Mouse (Mus musculus) heart, adult 2 months (tissue): Measurements from ENCODE around the gene Gm867. TPM values are rescaled to one million over a fixed set of nuclear protein-coding genes. Genes with fewer than 3 reads are reported as not detected.
A peak's percentile ranks its signal among the peaks of the same experiment; 100 is the strongest.

Source experiments
- DNase-seq, 2 experiments: peaks; one replicate each; pipeline ENCODE4 v3.0.0; 2021
- H3K27ac ChIP-seq: fragments of 200-600 bp; 2 replicates; pipeline ENCODE4 v1.8.1; 2022
- H3K27me3 ChIP-seq: fragments of 200-500 bp; 2 replicates; pipeline ENCODE4 v1.6.1; 2012; ENCODE audit warnings: mild to moderate bottlenecking, low read length, inconsistent platforms, mixed read lengths; ENCODE audit not compliant: control insufficient read depth, insufficient read depth
- H3K36me3 ChIP-seq: fragments of 200-500 bp; 2 replicates; pipeline ENCODE4 v1.6.1; 2012; ENCODE audit warnings: low read length, inconsistent platforms; ENCODE audit not compliant: control insufficient read depth, insufficient read depth
- H3K4me1 ChIP-seq: fragments of 200-500 bp; 2 replicates; pipeline ENCODE4 v1.6.1; 2011; ENCODE audit warnings: low read length; ENCODE audit not compliant: control insufficient read depth, insufficient read depth
- H3K4me3 ChIP-seq: fragments of 200-600 bp; 2 replicates; pipeline ENCODE4 v1.8.1; 2022
- H3K79me2 ChIP-seq: fragments of 200-500 bp; replicated peaks from 2 replicates; pipeline ENCODE4 v1.6.1; 2012; ENCODE audit warnings: mild to moderate bottlenecking, inconsistent platforms, low read length, moderate library complexity, mixed read lengths; ENCODE audit not compliant: control insufficient read depth, insufficient read depth
- H3K9ac ChIP-seq: fragments of 200-500 bp; 2 replicates; pipeline ENCODE4 v1.6.1; 2012; ENCODE audit warnings: low read depth, mild to moderate bottlenecking, control low read depth, inconsistent platforms, low read length, mixed read lengths
- CTCF ChIP-seq: fragments of 200-600 bp; IDR thresholded peaks from 2 replicates; pipeline ENCODE4 v1.8.1; 2022; ENCODE audit warnings: antibody characterized with exemption, mild to moderate bottlenecking, moderate library complexity
- EP300 ChIP-seq: fragments of 200-500 bp; IDR thresholded peaks from 2 replicates; pipeline ENCODE4 v1.6.1; 2011; ENCODE audit warnings: low read depth, low read length, control low read depth; ENCODE audit not compliant: insufficient read depth
- POLR2A ChIP-seq: fragments of 200-500 bp; IDR thresholded peaks from 2 replicates; pipeline ENCODE4 v1.6.1; 2011; ENCODE audit warnings: mild to moderate bottlenecking, low read depth, low read length, control low read depth; ENCODE audit not compliant: insufficient read depth
- WGBS: fragments of 180-500 bp; shearing (Covaris S2); methylation state at CpG from one replicate; pipeline ENCODE4 v1.1.7; 2018; 5-methylcytosine and 5-hydroxymethylcytosine counted together
- intact Hi-C: fragments of 180-260 bp; cut with DNase I; formaldehyde crosslinking; loops from one replicate; pipeline ENCODE4 v1.15.1; 2025
- polyA plus RNA-seq: library from polyadenylated mRNA; depleted of rRNA; stranded (reverse); fragments of >200 nt; gene quantifications from 2 replicates; pipeline ENCODE4 v1.2.3, GENCODE M21; 2012
- total RNA-seq, 2 experiments: library from RNA; stranded (reverse); gene quantifications; 2 replicates each; pipeline ENCODE4 v1.2.3; 2021

Gene Gm867
- total and polyA plus RNA-seq, 3 experiments, result 0.76 TPM; not detected in 2

DNA sequence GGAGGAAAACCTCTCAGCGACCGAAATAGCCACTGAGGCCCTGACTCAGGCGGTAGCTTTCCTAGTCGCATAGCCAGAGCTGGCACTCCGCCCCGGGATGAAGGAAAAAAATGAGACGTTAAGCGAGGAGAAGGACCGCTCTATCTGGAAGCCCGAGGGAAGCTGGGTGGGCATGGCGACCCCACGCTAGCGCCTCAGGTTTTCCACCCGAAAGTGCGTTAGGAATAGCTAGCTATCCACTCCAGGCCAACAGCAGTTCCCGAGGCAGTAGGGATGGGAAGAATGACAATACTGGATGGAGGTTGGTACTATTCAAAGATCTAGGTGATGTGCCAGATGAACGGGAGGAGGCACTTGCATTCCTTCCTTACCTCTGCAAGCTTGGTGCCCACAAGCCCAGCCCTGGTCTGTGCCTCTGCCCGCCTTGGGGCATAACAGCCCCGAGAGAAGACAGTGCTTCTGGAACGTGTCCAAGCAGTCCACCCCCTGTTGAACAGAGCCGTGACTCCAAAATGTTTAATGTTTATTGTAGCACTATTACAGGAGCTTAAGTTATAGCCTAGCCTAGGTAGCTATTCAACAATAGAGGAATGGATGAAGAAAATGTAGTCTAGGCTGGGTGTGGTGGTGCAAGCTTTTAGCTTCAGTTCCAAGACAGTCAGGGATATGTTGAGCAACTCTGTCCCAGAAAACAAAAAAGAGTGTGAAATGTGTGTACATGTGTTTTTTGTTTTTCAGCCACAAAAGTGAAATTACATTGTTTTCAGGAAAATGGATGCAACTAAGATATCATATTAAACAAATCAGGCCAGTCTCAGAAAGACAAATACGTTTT, 18.5 kb downstream of the Gm867 start:
- Histone ChIP-seq H3K27ac (peak overlapping the region; percentile 91), H3K9ac (peak overlapping the region; percentile 90), H3K4me3 (peak overlapping the region; percentile 97), H3K27me3 (no peaks in the 10 kb centered on the region), H3K36me3 (no peaks in the 10 kb centered on the region), H3K4me1 (peaks cover 5% of the 10 kb centered on the region), H3K79me2 (peaks cover 2% of the 10 kb centered on the region)
- peak; percentile 46; the same call in 1 of the 2 replicates for TF ChIP-seq POLR2A
- no peak for TF ChIP-seq EP300
- 5% methylated on average over 22 of the region's 22 CpGs for WGBS
- no peak for DNase-seq
- intact Hi-C loops, result loop anchor here (2.0 kb wide), 2 partner anchors 21 to 29 kb away; no protein-coding TSS in a partner anchor

DNA sequence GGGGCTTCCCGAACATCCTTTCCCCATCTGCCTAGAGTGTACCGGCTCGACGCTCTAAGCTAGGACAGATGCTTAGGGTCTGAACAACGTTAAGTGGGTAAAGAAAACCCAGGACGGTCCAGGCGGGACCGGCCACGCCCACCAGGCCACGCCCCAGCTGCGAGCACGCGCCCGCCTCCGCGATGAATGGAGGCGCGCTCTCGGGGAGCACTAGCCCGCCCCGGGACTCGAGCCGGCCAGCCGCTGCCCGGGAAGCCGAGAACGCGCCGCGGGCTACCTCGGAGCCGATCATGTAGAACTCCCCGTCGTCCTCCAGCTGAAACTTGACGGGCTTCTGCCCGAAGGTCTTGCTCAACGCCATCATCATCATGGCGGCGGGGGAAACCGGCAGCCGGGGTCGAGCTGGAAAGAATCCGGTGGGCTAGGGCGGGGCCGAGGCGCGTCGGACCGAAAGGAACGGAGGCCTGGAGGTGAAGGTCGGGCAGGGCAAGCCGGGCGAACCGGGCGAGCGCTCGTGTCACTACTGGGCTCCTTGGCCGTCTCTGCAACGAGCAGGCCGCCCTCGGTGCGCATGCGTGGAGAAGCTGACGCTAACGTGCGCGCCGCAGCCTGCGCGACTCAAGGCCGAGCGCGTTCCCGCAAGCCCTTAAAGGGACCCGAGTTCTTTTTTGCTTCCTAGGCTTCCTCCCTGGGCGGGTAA, 19.3 kb downstream of the Gm867 start, which contains the start of gene Smarcb1:
Gene Smarcb1 (minus strand): TSS at position 592 of the 700 bp plus-strand sequence.
- intact Hi-C loops, result loop anchor here (2.0 kb wide), 2 partner anchors 20 to 30 kb away; no protein-coding TSS in a partner anchor
- DNase-seq, result peak; percentile 96 to 97
- Histone ChIP-seq H3K4me1 (peaks cover 5% of the 10 kb centered on the region), H3K9ac (peak within 1 kb of the TSS; percentile 92), H3K27me3 (no peaks in the 10 kb centered on the region), H3K4me3 (peak within 1 kb of the TSS; percentile 97), H3K36me3 (no peaks in the 10 kb centered on the region), H3K79me2 (peaks cover 2% of the 10 kb centered on the region), H3K27ac (peak within 1 kb of the TSS; percentile 91)
- no peak for TF ChIP-seq EP300
- peak; percentile 56 for TF ChIP-seq POLR2A
- under 1% methylated on average over 76 of the region's 76 CpGs for WGBS

DNA sequence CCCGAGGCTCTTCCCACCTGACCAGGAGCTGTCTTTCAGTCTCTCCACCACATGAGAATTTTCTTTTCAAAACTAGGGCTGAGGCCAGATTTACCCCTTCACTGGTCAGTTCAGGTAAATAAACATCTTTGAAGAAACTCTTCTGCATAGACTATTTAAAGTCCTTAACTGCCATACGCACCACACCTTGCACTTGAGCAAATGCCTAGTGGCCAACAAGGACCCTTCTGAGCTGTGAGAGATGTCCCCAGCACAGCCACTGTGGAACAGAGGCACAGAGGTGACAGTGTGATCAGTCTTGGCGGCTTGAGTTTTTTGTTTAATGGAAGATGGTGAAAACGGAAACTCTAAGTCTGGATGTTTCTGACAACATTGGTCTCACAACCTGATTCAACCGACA, 21.4 kb downstream of the Gm867 start:
- Histone ChIP-seq H3K4me3 (no peak overlapping the region), H3K4me1 (peaks cover 5% of the 10 kb centered on the region), H3K79me2 (peaks cover 2% of the 10 kb centered on the region), H3K27ac (no peak overlapping the region), H3K9ac (no peak overlapping the region), H3K27me3 (no peaks in the 10 kb centered on the region), H3K36me3 (no peaks in the 10 kb centered on the region)
- intact Hi-C loops, result no loop called here
- no peak for TF ChIP-seq CTCF
- TF ChIP-seq POLR2A, result no peak
- TF ChIP-seq EP300, result no peak
- DNase-seq, result no peak
- WGBS, result 87% methylated on average over 5 of the region's 5 CpGs

DNA sequence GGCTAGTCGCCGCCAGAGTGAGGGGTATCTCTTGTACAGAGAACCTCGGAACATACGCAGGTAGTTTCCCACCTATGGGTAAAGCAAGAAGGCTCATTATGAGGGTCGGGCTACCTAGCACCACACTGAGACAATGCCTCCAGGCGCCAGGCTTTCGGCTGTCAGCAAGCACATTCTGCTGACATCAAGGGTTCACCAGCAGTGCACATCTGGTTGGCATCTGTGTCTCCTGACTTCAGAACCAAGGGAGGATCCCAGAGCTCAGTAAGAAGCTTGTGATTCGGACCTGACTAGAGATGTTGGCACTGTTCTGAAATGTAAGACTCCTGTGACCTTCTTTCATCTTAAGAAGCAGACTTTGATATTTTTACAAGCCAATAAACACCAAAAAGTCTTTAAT, 23.6 kb downstream of the Gm867 start:
- no peak for DNase-seq
- H3K27ac ChIP-seq, result no peak overlapping the region
- peaks cover 2% of the 10 kb centered on the region for H3K79me2 ChIP-seq
- H3K27me3 ChIP-seq, result no peaks in the 10 kb centered on the region
- no peak overlapping the region for H3K9ac ChIP-seq
- H3K36me3 ChIP-seq, result no peaks in the 10 kb centered on the region
- TF ChIP-seq POLR2A (no peak), CTCF (no peak), EP300 (no peak)
- no peak overlapping the region for H3K4me3 ChIP-seq
- peaks cover 3% of the 10 kb centered on the region for H3K4me1 ChIP-seq
- WGBS, result 85% methylated on average over 8 of the region's 8 CpGs
- intact Hi-C loops, result no loop called here

DNA sequence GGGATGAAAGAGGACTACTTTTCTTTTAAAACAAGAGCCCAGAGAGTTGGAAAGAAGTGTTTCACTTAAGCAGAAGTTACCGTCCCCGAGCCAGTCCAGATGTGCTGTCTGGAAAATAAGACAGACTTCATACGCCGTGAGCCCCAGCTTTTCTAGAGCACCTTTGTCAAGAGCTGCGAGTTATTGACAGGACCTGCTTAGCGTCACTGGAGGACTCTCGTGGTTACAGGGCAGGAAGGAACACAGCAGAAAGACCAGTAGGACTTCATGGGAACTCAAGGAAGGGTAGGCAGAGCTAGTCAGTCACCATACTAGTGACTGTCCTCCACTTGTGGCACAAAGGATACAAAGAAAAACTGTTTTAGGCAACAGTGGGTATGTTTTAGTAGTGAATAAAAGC, 24.9 kb downstream of the Gm867 start:
- Histone ChIP-seq H3K4me1 (peaks cover 1% of the 10 kb centered on the region), H3K27ac (no peak overlapping the region), H3K4me3 (no peak overlapping the region), H3K9ac (no peak overlapping the region), H3K79me2 (peaks cover 2% of the 10 kb centered on the region; the same call in 1 of the 2 replicates), H3K27me3 (no peaks in the 10 kb centered on the region), H3K36me3 (no peaks in the 10 kb centered on the region)
- TF ChIP-seq POLR2A (no peak), EP300 (no peak), CTCF (no peak)
- intact Hi-C loops, result no loop called here
- no peak for DNase-seq
- WGBS, result 71% methylated on average over 7 of the region's 7 CpGs
